Mouse (Mus musculus) layer of hippocampus, adult 6 months (tissue): Measurements from ENCODE around the gene Clcn3. TPM values are rescaled to one million over a fixed set of nuclear protein-coding genes. Genes with fewer than 3 reads are reported as not detected.

Experiments
- long read RNA-seq, 2 experiments: library from polyadenylated mRNA; unstranded; transcript quantifications; one replicate each; pipeline ENCODE4 v2.0.0; 2019 to 2020
- polyA plus RNA-seq: library from polyadenylated mRNA; unstranded; fragments of <200 nt; fragmentation: Nextera tagmentation; gene quantifications from 2 replicates; pipeline ENCODE4 v1.2.3, GENCODE M21; 2021

Clcn3 gene
- polyA plus RNA-seq: 49.0 and 50.4 TPM in 2 replicates
- long read RNA-seq, experiment 1, full-length matches to known transcripts: 135 of 244 reads
- long read RNA-seq, experiment 1, partial matches to known transcripts: 65 of 244 reads
- long read RNA-seq, experiment 1, other reads (novel, unspliced or antisense): 44 of 244 reads
- long read RNA-seq, experiment 2, full-length matches to known transcripts: 431 of 525 reads
- long read RNA-seq, experiment 2, partial matches to known transcripts: 69 of 525 reads
- long read RNA-seq, experiment 2, other reads (novel, unspliced or antisense): 25 of 525 reads

GRCm38 (mm10) chr8:60982701-60983687, at the start of gene Clcn3:
Gene Clcn3, minus strand, starts transcription at chr8:60983300.

DNA sequence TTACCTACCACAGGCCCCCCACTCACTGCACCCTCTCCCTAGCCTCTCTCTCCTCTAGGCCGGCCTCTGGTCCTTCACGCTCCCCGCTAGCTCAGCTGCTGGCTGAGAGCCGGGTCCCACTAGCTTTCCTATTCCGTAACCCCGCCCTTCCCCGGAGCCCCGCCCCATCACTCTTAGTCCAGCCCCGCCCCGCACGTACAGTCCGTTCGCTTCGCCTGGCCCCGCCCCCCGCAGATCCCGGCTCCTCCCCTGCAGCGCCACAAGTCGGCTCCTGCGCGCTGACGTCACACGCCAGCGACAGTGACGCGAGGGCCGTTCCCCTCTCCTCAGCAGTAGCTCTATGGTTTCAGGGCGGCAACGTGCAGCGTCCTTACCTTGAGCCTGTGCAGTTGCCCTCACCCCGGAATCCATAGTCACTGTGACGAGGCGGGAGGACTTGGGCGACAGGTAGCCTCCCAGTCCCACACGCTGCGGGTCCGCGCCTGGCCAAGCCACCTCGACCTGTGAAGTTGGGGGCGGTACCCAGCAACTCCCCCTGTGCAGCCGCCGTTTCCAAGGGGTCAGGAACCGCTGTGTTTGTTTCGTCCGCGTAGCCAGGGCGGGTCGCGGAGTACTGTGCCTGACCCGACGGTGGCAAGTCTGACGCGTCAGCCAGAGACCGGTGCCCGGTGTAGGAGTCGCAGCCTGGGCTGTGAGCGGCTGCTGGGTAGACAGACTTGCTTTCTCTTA, 10.0 kb upstream of the Clcn3 start, which contains the start of gene Nek1:
Gene Nek1, plus strand, starts transcription at position 286 of the 729 bp plus-strand sequence.

GRCm38 (mm10) chr8:60889843-60890519, 93.1 kb downstream of the Clcn3 start, which contains the start of gene Hpf1:
Gene Hpf1, plus strand, starts transcription at chr8:60890418.

Other genes with a start within 250 kb of the Clcn3 start
- 131 and 141 TPM in 2 replicates for gene Hpf1, start 92.9 kb downstream of the Clcn3 start, polyA plus RNA-seq
- 5.8 and 7.6 TPM in 2 replicates for gene Nek1, start 9.9 kb upstream of the Clcn3 start, polyA plus RNA-seq
- gene Sh3rf1, start 240.6 kb upstream of the Clcn3 start, polyA plus RNA-seq: 9.5 and 9.9 TPM in 2 replicates